Mouse (Mus musculus): Measurements from ENCODE around the gene Pcsk2.
A peak's percentile ranks its signal among the peaks of the same experiment; 100 is the strongest.

Gene Pcsk2

DNA sequence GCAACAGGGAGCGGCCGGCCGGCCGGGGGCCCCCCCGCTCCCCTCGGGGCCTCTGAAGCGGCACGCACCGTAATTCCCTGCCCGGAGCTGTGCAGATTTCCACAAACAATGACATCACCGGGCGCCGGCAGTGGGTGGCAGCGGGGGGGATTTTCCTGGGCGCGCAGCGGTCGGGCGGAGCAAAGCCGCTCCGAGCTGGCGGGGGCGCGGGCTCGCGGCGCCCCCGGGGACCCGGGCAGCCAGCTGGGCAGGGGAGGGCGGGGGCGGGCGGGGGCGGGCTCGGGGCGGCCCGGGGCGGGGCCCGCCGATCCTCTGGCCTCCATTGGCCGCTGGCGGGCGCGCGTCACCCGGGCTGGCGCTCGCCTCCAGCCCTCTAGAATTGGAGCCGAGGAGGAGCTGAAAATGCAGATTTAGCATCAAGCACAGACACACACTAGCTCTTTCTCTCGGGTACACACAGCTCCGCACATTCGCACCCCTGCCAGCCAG, at the start of gene Pcsk2:
Gene Pcsk2, plus strand, starts transcription at position 399 of the 489 bp plus-strand sequence.
- DNase-seq, result peak in 1 of 2 experiments; percentile 17

DNA sequence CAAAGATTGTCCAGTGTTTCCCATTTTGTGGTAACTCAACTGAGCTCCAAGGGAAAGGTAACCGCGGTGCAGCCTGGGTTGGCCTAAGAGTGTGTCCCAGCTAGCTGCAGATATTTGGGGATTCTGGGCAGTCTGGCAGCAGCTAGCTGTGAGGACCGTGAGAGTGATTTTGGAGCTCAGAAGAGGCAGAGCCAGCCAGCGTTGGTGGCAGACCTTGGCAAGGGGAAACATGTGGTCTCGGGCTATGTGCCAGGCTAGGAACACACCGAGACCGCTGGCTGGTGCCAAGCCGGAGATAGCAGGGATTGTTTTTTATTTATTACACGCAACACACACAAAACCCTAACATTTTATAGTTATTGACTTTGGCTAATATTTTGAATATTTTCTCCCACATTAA, 45.1 kb upstream of the Pcsk2 start:
- DNase-seq, result no peak

DNA sequence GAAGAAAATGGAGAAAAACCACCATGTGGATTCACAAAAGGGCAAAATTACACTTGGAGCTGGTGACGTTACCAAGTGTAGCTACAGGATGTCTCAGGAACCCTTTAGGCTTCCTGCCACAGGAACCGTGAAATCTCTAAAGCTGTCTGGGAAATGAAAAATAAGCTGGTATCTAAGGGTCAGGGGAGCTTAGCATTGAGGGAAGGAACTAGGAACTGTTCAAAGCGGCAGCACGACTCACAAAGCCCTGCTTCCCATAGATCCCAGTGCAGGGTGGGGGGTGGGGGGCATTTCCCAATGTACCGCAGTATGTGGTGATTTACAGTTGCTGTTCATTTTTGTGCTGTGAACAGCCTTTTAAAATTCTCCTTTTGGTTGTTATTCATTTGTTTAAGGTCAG, 44.2 kb upstream of the Pcsk2 start:
- DNase-seq, result no peak

DNA sequence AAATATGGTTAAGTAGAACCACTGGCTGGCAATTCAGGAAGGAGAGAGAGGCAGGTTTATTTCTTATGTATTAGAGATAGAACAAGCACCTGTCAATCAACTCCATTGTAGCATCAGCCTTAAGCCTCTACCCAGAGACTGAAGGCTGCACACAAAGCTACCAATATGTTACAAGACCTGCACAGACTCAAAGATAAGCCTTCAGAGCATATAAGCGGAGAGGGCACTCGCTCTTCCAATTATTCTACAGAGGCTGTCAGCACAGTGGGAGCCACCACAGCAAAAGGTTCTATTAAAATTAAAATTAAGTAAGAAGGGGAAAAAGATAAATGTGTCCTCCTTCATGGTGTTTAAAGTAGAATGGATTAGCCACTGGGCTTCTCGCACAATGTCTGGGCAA, 43.8 kb upstream of the Pcsk2 start:
- no peak for DNase-seq

DNA sequence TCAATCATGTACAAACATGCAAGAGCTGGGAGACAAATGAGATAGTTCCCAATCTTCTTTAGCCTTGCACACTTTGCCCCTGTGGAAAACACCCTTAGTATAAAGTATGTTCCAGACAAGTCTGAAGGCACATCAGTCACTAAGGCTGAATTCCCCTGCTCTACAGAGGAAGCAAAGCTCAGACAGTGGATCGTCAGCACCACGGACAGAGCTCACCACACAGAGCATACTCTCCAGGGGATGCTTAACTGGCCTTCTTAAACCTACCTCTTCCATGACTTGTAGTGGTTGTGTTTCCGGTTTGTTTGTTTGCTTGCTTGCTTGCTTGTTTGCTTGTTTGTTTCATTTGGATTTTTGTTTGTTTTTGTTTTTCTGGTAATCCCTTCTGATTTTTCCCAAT, 9.5 kb upstream of the Pcsk2 start:
- DNase-seq, result peak; percentile 21 to 77

DNA sequence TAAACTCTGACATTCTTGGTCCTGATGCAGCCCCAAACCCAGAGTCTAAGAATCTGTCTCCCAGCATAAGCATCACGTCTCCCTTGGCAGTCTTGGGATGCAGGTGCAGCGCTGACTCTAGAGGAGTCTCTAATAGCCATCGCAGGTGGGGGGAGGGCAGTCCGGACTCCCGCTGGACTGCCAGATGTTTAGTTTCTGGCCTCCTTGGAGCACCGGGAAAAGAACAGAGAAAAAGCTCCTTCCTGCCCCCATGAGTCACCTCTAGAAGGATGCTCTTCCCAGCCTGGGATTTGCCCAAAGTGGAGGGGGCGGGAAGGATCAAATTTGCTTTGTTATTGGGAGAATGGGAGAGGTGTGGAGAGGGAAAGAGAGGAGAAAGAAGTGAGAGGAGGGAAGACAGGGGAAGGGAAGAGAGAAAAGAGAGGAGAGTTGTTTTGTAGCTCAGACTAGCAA, 631 bp upstream of the Pcsk2 start:
- no peak for DNase-seq

DNA sequence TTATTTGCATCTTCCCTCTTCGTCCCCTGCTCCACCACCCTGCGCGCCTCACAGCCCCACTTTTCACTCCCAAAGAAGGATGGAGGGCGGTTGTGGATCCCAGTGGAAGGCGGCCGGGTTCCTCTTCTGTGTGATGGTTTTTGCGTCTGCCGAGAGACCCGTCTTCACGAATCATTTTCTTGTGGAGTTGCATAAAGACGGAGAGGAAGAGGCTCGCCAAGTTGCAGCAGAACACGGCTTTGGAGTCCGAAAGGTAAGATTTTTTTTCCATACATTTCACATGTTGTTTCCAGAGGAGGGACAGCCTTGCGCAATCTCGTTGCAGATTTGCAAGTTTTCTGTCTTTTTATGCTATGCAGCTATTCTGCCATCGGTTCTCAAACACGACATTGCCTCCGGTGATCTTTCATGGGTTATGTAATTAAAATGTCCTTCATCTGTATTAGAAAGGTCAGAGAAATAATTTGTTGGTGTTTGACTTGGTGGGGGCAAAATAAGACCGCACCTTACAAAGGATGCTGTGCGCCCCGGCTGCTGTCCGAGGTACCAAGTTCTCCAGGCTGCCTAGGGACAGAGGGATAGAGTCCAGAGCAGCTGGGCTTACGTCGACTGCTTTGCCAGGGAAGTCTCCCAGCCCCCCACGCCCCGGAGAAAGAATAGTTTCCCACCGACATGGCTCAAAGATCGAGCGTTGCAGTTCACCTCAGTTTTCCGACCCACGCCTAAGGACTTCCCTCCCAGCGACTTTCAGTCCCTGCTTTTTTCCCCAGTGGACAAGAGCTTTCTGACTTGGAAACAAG, 656 bp downstream of the Pcsk2 start:
- peak in 1 of 2 experiments; percentile 10 for DNase-seq

DNA sequence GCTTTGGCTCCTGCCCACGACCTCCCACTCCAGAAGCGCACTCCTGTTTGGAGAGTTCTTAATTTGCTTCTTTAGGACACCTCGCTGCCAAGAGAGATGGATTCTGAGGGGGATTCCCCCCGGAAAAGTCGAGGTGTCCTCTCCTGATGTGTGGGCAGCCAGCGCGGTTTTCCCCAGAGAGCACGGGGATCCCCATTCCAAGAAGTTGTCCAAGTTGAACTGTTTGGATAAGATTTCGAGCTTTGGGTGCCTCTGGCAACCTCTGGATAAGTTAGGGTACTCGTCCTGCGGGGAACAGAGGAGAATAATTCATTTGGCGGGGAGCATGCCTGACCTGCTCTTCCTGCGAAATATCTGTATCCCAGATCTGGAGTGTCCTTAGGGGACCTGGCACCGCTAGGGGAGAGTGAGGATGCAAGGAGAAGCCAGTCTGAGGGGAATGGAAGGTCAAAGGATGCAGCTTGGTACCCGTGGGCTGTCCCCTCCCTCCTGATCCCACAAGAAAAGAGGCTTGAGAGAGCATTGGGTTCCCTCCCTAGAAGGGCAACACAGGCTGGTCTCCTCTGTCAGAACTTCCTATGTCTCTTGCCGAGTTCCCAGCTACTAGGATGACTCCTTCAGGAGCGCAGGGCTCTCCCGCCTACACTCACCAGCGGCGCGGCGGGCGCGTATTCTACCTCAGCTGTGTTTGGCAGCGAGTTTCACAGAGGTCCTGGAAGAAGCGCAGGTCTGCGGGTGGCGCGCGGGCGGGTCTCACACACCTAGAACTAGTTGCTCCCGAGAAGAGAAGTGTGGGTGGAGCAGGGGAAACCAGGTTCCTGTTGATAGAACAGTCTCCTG, 1.5 kb downstream of the Pcsk2 start:
- DNase-seq, result no peak

DNA sequence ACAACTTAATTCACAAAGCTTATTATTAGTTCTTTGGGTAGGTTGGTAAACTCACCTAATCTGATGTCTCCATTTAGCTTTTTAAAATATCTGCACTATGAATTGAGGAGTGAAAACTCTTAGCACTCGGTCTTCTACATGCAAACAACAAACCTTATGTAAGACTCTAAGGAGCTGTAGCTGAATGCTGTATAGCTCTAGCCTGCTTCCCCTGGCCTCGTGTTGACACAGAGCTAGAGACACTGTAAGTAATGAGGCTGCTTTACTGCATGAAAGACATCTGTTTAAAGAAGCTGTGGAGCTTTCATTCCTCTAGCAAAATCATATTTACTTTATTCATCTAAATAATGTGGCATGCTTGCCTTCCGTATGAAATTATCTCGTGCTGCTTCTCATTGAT, 14.4 kb downstream of the Pcsk2 start:
- no peak for DNase-seq

DNA sequence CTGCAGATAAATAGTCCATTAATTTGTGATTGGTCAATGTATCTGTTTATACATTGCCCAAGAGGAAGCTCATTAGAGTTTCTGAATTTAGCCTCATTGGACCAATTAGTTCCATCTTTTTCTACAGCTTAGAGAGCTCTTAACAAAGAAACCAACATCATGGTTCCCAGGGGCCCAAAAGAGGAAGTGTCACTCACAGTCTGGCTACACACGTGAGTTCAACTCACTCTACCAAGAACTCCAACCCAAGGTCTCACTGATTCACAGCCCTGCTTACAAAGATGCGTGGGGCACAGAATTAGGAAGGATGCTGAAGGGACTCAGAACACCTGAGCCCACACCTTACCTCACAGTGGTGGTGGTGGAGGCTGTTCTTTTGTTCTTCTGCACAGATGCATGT, 19.1 kb downstream of the Pcsk2 start:
- no peak for DNase-seq

DNA sequence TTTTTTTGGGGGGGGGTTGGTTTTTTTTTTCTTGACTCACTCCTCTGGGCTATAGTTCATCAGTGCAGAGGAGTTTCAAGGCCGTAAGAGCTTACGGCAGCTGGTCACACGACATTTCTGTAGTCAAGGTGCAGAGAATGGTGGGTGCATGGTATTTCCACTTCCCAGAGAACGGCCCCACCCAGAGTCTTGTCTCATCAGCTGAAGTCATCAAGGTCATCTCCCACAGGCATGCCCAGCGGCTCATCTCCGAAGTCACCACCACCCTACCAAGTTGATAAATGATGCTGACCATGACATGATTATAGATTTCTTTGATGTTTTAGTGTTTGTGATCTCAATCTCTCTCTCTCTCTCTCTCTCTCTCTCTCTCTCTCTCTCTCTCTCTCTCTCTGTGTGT, 20.0 kb downstream of the Pcsk2 start:
- DNase-seq, result no peak

DNA sequence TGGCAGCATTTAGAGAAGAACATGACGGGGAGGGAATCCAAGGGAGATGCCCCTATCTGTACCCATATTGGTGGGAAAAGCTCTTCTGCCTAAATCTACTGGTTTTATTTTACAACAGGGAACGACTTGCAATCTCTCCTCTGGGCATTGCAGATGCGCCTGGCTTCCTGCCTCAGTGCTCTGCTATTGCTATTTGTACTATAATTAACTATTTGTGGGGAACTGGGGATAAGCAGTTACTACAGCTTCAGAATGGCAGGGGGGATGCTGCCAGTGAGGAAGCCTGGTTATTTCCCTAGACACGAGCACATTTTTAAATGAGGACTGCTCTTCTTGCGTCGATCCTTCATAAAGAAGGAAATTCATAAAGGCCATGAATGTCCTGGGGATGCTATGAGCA, 39.4 kb downstream of the Pcsk2 start:
- DNase-seq, result no peak

DNA sequence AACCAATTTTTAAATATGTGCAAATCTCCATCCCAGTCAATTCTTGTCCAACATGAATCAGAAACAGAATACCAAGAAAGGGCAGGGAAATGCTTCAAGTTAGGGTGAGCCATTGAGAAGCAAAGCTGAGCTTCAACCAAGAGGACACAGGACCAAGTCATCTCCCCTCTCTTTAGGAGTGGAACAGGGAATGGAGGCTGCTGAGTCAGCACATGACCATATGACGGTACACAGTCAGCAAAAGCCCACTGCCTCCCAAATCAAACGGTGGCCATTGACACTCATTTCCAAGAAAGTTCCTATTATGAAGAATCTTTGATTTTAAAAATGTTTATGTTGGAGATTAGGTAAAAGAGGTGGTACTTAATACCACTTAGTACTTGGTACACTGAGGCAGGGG, 44.4 kb downstream of the Pcsk2 start:
- DNase-seq, result no peak

DNA sequence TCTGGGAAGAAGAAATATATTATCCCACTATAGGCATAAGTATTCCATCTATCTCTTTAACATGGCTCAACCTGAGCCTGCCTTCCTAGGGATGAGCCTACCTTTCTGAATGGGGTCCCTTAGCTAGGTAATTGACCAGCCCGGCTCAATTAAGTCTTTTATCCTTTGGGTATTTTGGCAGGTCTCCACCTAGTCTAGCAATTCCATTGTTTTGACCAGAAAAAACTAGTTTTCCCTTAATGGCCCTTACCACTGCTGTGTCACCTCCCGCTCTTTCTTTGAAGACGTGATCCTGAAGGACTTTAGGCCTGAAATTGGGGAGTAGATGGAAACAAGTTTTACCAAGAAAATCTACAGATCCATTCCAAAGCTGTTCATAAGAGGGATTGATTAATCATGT, 57.1 kb downstream of the Pcsk2 start:
- DNase-seq, result no peak

DNA sequence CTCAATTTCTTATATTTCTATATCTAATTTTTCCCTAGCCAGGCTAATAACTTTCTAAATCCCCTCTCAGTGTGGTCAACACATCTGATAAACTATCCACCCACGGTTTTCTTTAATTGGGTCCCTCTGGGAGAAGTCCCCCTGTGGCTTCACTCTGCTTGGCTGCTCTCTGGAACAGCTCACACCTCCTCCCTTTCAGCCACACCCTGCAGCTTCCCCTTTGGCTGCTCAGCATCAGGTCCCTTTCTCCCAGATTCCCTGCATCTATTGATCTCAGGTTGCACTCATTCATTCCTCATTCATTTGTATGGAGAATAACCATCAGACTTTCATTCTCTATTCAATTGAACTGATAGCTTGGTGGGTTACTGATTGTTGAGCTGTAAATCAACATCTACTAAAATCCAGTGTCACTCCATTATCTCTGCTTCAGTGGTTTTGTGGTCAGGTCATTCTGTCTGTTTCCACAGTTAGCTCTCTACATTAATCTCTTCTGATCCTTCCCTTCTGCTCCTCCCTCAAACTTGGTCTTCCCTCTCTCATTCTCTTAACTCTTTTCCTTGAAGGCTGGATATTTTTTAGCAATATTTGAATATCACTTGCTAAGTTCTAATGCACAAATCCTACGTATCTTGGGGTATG, 58.0 kb downstream of the Pcsk2 start:
- DNase-seq, result no peak

DNA sequence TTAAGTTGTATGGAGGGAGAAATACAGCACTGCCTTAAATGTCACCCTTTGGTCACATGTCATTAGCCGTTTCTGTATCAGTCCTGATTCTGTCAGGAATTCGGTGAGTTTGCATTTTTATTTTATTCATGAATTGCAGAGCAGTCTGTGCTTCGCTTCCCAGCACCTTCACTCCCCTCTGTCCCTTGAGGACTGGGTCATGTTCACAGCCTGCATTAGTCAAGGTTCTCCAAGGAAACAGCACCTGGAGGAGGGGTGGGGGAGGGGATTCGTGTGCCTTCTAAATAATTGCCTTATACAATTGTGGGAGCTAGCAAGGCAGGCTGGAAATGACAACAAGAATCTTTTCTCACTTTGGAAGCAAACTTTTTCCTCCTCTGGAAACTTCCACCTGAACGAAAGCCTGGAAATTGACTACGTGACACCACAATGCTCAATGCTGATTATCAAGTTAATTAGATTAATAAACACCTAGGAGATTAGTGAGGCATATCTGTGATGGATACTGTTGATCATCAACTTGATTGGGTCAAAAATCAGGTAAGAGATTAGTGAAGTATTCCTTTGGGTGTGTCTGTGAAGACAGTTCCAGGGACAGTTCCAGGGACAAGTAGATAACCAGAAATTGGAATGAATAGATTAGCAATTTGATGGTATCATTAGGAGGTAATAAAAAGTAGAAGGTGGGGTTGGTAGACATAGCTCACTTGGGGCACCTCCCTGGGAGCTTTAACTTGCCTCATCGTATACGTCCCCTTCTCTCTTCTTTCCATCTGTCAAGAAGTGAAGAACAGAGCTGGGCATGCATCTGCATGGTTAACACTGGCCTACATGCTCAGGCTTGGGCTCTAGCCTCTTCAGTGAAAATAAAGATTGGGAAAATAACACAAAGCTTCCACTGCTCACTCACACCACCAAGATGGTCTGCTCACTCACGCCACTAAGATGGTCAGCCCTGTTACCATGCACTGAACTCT, 64.7 kb downstream of the Pcsk2 start:
- DNase-seq, result no peak

DNA sequence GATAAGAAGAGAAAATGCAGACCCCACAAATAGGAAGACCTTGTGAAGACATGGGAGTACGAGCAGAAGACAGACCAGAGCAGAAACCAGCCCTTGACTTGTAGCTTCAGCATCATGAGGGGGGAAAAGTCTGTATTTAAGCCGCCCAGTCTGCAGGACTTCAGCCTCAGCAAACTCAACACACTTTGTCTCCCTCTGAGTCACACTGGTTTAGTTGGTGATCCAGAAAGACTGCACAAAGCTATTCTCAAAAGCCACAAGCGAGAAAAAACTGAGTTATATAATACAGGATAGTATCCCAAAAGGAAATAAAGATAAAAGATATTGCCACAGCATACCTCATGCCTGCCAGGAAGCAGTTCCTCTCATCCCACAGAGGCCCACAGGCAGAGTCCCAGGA, 67.5 kb downstream of the Pcsk2 start:
- DNase-seq, result no peak

DNA sequence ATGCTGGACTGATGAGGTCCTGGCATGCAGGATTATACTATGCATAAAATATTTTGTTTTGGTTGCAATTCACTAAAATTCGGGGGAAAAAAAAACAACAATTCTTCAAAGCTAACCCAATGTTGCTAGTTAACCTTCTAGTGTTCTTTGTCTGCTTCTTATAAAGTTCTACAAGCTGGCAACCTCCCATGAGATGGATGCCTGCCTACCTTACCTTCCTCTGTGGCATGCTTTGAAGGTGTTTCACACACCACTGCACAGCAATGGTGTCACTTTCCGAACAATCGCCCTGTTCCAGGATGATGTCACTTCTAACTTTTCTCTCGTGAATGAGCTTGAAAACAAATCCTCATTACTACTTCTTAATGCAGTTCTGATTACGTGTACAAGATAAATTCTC, 68.8 kb downstream of the Pcsk2 start:
- DNase-seq, result no peak

DNA sequence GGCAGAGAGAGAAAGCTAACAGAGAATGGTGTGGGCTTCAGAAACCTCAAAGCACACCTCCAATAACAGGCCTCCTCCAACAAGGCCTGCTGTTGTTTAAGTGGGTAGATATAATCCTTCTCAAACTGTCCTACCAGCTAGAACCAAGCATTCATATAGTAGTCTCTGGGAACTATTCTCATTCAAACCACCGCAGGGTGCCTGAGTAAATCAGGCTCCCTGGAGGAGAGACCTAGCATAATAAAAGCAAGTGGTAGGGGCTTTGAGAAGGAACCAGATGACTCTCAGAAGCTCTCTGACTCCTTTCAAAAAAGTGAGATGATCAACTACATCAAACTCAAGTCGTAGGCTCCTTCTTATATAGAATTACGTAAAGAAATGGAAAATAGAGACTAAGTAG, 75.0 kb downstream of the Pcsk2 start:
- no peak for DNase-seq

DNA sequence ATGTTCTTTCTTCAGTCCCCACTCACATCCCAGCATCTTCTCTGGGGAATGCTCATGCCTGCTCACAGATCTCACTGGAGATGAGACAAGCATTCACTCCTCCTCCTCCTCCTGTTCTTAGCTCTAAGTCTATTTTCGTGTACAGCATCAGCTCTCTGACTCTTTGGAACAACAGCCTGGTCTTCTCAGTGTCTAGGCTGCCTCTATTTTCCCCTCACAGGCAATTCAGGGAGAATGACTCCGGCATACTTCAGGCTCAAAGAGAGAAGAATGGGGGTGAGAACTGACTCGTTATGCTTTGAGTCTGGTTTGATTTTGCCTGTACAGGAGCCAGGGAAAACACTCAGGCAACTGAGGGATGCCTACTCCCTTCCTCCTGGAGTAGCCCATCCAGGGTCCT, 78.0 kb downstream of the Pcsk2 start:
- DNase-seq, result no peak

DNA sequence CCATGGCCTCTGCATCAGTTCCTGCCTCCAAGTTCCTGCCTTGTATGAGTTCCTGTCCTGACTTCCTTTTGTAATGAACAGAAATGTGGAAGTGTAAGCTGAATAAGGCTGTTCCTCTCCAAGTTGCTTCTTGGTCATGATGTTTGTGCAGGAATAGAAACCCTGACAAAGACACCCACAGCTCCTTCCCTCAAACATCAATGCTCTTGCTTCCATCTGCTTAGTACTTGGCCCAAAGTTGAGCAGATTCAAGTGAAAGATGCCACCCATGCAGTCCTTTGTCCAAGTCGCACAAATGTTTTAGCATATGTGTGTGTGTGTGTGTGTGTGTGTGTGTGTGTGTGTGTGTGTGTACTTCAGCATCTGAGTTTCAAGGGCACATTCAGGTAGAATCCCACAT, 97.3 kb downstream of the Pcsk2 start:
- DNase-seq, result no peak

DNA sequence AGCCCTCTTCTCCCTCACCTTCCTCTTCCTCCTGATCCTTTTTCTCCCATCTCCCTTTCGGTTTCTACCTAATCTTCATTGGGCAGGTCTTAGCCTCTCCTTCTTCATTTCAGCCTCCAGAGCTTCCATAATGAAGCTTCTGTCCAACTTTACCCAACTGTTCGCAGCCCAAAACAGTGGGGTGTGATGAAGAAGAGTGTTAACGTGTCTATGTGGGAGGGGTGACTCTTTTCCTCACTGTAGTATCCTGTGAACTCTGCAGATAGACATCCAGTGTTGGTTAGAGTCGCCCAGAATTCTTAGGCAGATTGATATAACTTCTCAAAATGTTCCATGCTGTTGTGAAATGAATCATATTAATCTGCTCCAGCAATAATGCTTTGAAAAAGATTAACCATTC, 98.4 kb downstream of the Pcsk2 start:
- no peak for DNase-seq
